In the genomic region with DNA sequence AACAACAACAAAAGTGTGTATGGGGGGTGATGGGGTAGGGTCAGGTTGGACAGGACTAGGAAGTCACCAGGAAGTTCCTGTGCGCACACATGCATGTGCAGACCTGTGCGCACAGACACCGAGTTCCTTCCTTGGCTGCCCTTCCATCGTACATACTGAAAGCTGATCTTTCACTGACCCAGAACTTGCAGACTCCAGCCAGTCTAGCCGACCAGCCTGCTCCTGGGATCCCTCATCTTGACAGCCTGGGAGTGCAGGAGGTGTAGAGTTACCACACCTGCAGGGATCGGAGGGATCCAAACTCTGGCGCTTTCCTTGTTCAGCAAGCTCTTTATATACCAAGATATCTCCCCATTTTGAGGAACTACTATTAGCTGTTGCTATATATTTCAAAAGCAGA, we compare ENCODE assay signal across 9 mouse cellular contexts.
DNase-seq lines count a peak whose midpoint lies in the region; ATAC-seq and TF ChIP-seq lines count a peak whose summit lies in the region.
"Had no signal": no experiment of that assay in that cellular context is flagged by ENCODE, and none has a peak within 500 bp of the region (broad histone marks: within the 10 kb centered on the region; RNA-seq: fewer than 3 reads in every experiment).

No protein-coding gene starts in this region.

- H3K4me1 ChIP-seq in heart, embryonic 10.5 days = peaks cover 12% of the 10 kb centered on the region
- H3K4me1 ChIP-seq in intestine, embryonic 15.5 days (replicated peaks) = peaks cover 5% of the 10 kb centered on the region; the same call in 1 of the 2 replicates
- H3K4me1 ChIP-seq in hindbrain, postnatal 0 days (ENCODE audit: insufficient read depth, low read length) = no peaks in the 10 kb centered on the region

- H3K4me3 ChIP-seq in heart, embryonic 10.5 days = no peak overlapping the region
- no peak overlapping the region for H3K4me3 ChIP-seq in intestine, embryonic 15.5 days (replicated peaks)
- no peak overlapping the region for H3K4me3 ChIP-seq in hindbrain, postnatal 0 days (ENCODE audit: low read length)
- H3K4me3 ChIP-seq: megakaryocyte, embryonic 14.5 days had no signal

- H3K27me3 ChIP-seq in heart, embryonic 10.5 days (ENCODE audit: insufficient read depth, poor library complexity, severe bottlenecking) = no peaks in the 10 kb centered on the region
- no peaks in the 10 kb centered on the region for H3K27me3 ChIP-seq in intestine, embryonic 15.5 days (replicated peaks)
- no peaks in the 10 kb centered on the region for H3K27me3 ChIP-seq in hindbrain, postnatal 0 days (ENCODE audit: insufficient read depth, low read length)
- H3K27me3 ChIP-seq: megakaryocyte, embryonic 14.5 days had no signal

- peaks cover 16% of the 10 kb centered on the region; the same call in 1 of the 2 replicates for H3K36me3 ChIP-seq in heart, embryonic 10.5 days
- H3K36me3 ChIP-seq in intestine, embryonic 15.5 days = 0 out of 2 replicates have a peak, but pooled peaks cover 8% of the 10 kb centered on the region
- no peaks in the 10 kb centered on the region for H3K36me3 ChIP-seq in hindbrain, postnatal 0 days (ENCODE audit: insufficient read depth, low read length)

- H3K4me2 ChIP-seq in intestine, embryonic 15.5 days (replicated peaks) = no peak overlapping the region
- H3K4me2 ChIP-seq in hindbrain, postnatal 0 days (ENCODE audit: low read depth, low read length) = no peak overlapping the region

- 36% methylated on average over 7 of the region's 7 CpGs for WGBS in heart, embryonic 10.5 days
- WGBS in intestine, embryonic 15.5 days = 53% methylated on average over 7 of the region's 7 CpGs
- 89% methylated on average over 7 of the region's 7 CpGs for WGBS in hindbrain, postnatal 0 days

- no peaks in the 10 kb centered on the region for H3K9me3 ChIP-seq in heart, embryonic 10.5 days
- H3K9me3 ChIP-seq in intestine, embryonic 15.5 days = no peaks in the 10 kb centered on the region
- H3K9me3 ChIP-seq in hindbrain, postnatal 0 days (ENCODE audit: low read length) = no peaks in the 10 kb centered on the region

- H3K9ac ChIP-seq in intestine, embryonic 15.5 days = no peak overlapping the region
- no peak overlapping the region for H3K9ac ChIP-seq in hindbrain, postnatal 0 days (replicated peaks; ENCODE audit: low read length)

- 0 out of 2 replicates have a peak overlapping the region, but pooled peaks have one; percentile 52 for H3K27ac ChIP-seq in heart, embryonic 10.5 days
- no peak overlapping the region for H3K27ac ChIP-seq in intestine, embryonic 15.5 days
- no peak overlapping the region; the same call in 1 of the 2 replicates for H3K27ac ChIP-seq in hindbrain, postnatal 0 days

- peak; percentile 80 for DNase-seq in heart, embryonic 10.5 days (ENCODE audit: low spot score)
- DNase-seq in heart, postnatal 14 days = no peak
- DNase-seq in 3T3-L1 (ENCODE audit: low read depth, low spot score) = peak; percentile 36
- DNase-seq in testis, postnatal 14 days (ENCODE audit: low spot score) = no peak
- no peak for DNase-seq in layer of hippocampus, adult 9-11 months
- DNase-seq in hindbrain, postnatal 0 days (ENCODE audit: low spot score) = no peak

- TF ChIP-seq CTCF in hindbrain, postnatal 0 days (IDR thresholded peaks at IDR 0.05; ENCODE audit: low read depth) = no peak

- intact Hi-C loops in heart, postnatal 14 days (cut with DNase I) = loop anchor here (5.0 kb wide), 1 partner anchor 95 kb away; the partner anchor contains the start of gene Cnksr3

- ATAC-seq in common myeloid progenitor, adult 5-6 weeks (replicated peaks; ENCODE audit: low read depth, poor library complexity, severe bottlenecking) = 0 out of 2 replicates have a peak, but pooled peaks have one; percentile 25
- peak; percentile 64 for ATAC-seq in intestine, embryonic 15.5 days
- no peak for ATAC-seq in hindbrain, postnatal 0 days

Comparison
In these comparisons a context has a peak if more than half of its experiments do, and no peak if none do; other contexts are left out.
1. DNase-seq: peak in heart, embryonic 10.5 days (single experiment) and 3T3-L1 (single experiment); none in heart, postnatal 14 days (0 of 2), testis, postnatal 14 days (single experiment), layer of hippocampus, adult 9-11 months (single experiment) and hindbrain, postnatal 0 days (single experiment).